Mouse (Mus musculus) right cerebral cortex, postnatal 10 days (tissue): ENCODE data around the gene Arl6ip1.
A peak's percentile ranks its signal among the peaks of the same experiment; 100 is the strongest.
"Not testable (repeated sequence)": the region's sequence is repeated elsewhere in the genome, so short reads cannot be mapped to it uniquely, and the experiment has no call there.

Experiments
- DNase-seq, 2 experiments: peaks; one replicate each; pipeline ENCODE4 v3.0.0; 2021; ENCODE audit warnings: low spot score in 2 of 2

Arl6ip1 gene

GRCm38 (mm10) chr7:118129430-118130041 lies at the start of gene Arl6ip1:
TSS of gene Arl6ip1 (minus strand) at chr7:118129662.
- DNase-seq, result peak; percentile 98 to 99

GRCm38 (mm10) chr7:118175821-118176355 lies 46.4 kb upstream of the Arl6ip1 start:
- DNase-seq, result no peak

- DNase-seq, result not testable (repeated sequence)
Measured at GRCm38 (mm10) chr7:118170125-118170524, 40.7 kb upstream of the Arl6ip1 start.

- no peak for DNase-seq
Measured at GRCm38 (mm10) chr7:118163006-118163405, 33.5 kb upstream of the Arl6ip1 start.

GRCm38 (mm10) chr7:118160121-118160520 lies 30.7 kb upstream of the Arl6ip1 start:
- DNase-seq, result peak; percentile 49 to 55

GRCm38 (mm10) chr7:118156461-118156860 lies 27.0 kb upstream of the Arl6ip1 start:
- DNase-seq, result no peak

GRCm38 (mm10) chr7:118154150-118154549 lies 24.7 kb upstream of the Arl6ip1 start:
- no peak for DNase-seq

GRCm38 (mm10) chr7:118143602-118144001 lies 14.1 kb upstream of the Arl6ip1 start:
- no peak for DNase-seq

GRCm38 (mm10) chr7:118143123-118143522 lies 13.7 kb upstream of the Arl6ip1 start:
- DNase-seq, result no peak

GRCm38 (mm10) chr7:118141271-118141670 lies 11.8 kb upstream of the Arl6ip1 start:
- DNase-seq, result no peak

- no peak for DNase-seq
Measured at GRCm38 (mm10) chr7:118135128-118135527, 5.7 kb upstream of the Arl6ip1 start.

GRCm38 (mm10) chr7:118128925-118129429 lies 485 bp downstream of the Arl6ip1 start:
- DNase-seq, result peak in 1 of 2 experiments; percentile 47

GRCm38 (mm10) chr7:118126219-118126875 lies 3.1 kb downstream of the Arl6ip1 start:
- no peak for DNase-seq

- DNase-seq, result no peak
Measured at GRCm38 (mm10) chr7:118125736-118126135, 3.7 kb downstream of the Arl6ip1 start.

GRCm38 (mm10) chr7:118123512-118124411 lies 5.7 kb downstream of the Arl6ip1 start:
- no peak for DNase-seq

GRCm38 (mm10) chr7:118122235-118122634 lies 7.2 kb downstream of the Arl6ip1 start:
- DNase-seq, result peak in 1 of 2 experiments; percentile 20

- no peak for DNase-seq
Measured at GRCm38 (mm10) chr7:118120654-118121053, 8.8 kb downstream of the Arl6ip1 start.

GRCm38 (mm10) chr7:118119946-118120345 lies 9.5 kb downstream of the Arl6ip1 start:
- DNase-seq, result no peak

GRCm38 (mm10) chr7:118119142-118119541 lies 10.3 kb downstream of the Arl6ip1 start:
- DNase-seq, result no peak

- no peak for DNase-seq
Measured at GRCm38 (mm10) chr7:118118426-118118825, 11.0 kb downstream of the Arl6ip1 start.

- no peak for DNase-seq
Measured at GRCm38 (mm10) chr7:118117539-118118210, 11.8 kb downstream of the Arl6ip1 start.
